Mouse (Mus musculus) right cerebral cortex, postnatal 10 days (tissue): ENCODE results near the gene Capn6.

ENCODE experiments used
- DNase-seq, 2 experiments: peaks; one replicate each; pipeline ENCODE4 v3.0.0; 2021; ENCODE audit warnings: low spot score in 2 of 2

Capn6 gene

GRCm38 (mm10) chrX:143827212-143827611, at the start of gene Capn6:
Capn6 (minus strand) TSS chrX:143827414.
- DNase-seq = no peak

- DNase-seq = no peak
Measured at GRCm38 (mm10) chrX:143867129-143867664, 40.0 kb upstream of the Capn6 start.

- DNase-seq = no peak
Measured at GRCm38 (mm10) chrX:143851351-143851750, 24.1 kb upstream of the Capn6 start.

- no peak for DNase-seq
Measured at GRCm38 (mm10) chrX:143849969-143850368, 22.8 kb upstream of the Capn6 start.

- no peak for DNase-seq
Measured at GRCm38 (mm10) chrX:143846637-143847036, 19.4 kb upstream of the Capn6 start.

GRCm38 (mm10) chrX:143826521-143826920, 693 bp downstream of the Capn6 start:
- no peak for DNase-seq

- DNase-seq = no peak
Measured at GRCm38 (mm10) chrX:143818961-143819360, 8.3 kb downstream of the Capn6 start.

- no peak for DNase-seq
Measured at GRCm38 (mm10) chrX:143815948-143816347, 11.3 kb downstream of the Capn6 start.

GRCm38 (mm10) chrX:143762556-143762955, 64.7 kb downstream of the Capn6 start:
- no peak for DNase-seq
